Mouse (Mus musculus) fat pad, adult 2 months (tissue): Measurements from ENCODE around the gene Olfr1394.
"Not testable (repeated sequence)": the region's sequence is repeated elsewhere in the genome, so short reads cannot be mapped to it uniquely, and the experiment has no call there.

Experiments used
- DNase-seq: peaks from one replicate; pipeline ENCODE4 v3.0.0-alpha.2; 2011; ENCODE audit warnings: low read depth, low spot score; ENCODE audit errors: extremely low read depth

Olfr1394 gene

DNA sequence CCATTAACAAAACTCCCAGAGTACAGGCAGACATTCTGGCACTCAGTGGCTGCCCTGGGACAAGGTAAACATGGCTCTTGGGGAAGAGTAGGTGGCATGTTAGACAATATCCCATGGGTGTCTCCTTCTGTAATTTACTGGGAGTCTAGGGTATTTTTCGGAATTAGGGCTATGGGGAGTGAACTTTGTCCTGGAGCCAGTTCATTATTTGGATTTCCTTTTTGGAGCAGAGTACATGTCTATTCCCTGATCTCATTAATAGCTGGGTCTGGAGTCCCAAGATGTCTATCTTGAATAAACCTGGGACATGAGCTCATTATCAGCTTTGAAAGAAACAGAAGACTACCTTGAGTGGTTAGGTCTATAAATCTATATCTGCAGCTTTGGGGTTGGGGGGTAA is at the start of gene Olfr1394:
Gene Olfr1394 (plus strand): TSS at position 301 of the 400 bp plus-strand sequence.
- DNase-seq: no peak

DNA sequence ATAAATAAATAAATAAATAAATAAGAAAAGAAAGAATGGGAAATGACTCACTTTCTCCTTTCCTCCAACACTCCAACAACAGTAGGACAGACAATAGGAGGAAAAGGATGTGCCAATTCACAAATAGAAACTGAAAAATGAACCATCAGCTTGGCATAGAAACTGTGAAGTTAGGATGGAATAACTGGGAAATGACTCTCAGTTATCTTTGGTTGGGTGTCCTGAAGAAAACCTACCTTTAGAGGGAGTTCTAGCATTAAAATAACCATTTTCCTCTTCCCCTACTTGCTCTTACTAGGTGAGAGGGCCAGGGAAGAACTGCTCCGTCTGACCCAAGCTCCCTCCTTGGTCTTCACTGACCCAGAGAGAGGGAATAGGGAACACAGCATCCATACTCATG is 48.4 kb upstream of the Olfr1394 start:
- DNase-seq: no peak

DNA sequence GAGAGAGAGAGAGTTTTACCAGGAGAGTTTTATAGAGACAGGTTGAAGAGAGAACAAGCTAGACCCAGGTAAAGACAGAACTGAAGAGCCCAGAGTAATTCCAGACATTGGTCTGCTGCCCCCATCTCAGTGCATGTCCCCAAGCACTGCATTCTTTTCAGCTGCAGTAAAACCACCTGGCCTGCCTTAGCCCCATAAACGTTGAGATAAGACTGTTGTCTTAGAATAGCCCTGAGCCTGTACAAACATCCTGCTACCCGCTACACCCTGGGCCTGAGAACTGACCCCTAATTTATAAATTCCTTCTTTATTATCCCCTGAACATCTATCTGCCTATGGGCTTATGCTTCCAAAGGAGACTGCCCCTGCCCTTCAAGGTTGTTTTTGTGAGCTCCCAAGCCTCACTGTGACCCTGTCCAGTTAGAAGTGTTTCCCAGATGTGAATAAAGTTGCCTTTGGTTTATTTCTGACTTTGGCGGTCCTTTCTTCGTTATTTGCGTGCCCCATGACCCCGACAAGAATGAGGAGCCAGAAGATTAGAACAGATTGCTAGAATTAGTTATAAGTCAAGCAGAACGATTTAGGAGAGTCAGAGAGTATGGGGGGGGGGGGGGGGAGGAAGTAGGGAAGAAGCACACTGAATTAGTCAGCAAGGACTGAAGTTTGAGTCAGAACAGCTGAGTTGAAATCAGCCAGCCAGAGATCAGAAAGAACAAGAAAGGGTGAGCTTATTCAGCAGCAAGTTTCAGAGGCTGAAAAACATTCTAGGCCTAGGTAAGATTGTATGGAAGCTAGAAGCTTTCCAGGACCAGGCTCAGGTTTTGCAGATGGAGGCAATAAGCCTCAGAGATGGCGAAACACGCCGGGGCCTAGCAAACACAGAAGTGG is 46.3 kb upstream of the Olfr1394 start:
- no peak for DNase-seq

DNA sequence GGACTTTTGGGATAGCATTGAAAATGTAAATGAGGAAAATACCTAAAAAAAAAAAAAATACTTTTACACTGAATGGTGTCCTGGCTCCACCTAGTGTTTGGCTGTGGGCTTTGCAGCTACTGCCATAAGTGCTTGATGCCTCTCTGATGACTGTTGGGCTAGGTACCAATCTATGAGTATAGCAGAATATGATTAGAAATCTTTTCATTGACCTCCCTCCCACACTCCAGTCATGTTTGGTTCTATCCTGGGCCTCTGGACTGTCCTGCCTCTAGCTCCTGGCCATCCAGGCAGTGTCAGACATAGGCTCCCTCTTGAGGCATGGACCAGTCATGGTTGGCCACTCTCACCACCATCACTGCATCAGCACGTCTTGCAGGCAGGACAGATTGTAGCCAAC is 45.3 kb upstream of the Olfr1394 start:
- DNase-seq: no peak

DNA sequence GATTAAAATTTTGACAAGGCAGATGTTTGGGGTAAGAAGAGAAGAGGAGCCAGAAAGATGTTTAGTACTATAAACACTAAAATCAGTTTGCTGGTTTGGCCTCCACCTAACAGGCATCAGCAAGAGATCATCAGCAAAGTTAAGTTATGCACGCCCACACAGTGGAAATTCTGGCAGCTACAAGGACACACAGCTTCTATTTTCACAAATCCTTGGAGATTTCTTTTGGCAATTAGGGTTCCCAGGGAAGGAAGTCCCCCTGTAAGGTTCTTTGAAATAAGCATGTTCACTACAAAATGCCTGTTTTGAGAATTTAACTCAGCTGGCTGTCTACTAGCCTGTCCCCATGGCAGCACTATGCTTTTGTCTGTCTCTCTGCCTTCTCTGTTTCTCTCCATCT is 43.2 kb upstream of the Olfr1394 start:
- DNase-seq: no peak

DNA sequence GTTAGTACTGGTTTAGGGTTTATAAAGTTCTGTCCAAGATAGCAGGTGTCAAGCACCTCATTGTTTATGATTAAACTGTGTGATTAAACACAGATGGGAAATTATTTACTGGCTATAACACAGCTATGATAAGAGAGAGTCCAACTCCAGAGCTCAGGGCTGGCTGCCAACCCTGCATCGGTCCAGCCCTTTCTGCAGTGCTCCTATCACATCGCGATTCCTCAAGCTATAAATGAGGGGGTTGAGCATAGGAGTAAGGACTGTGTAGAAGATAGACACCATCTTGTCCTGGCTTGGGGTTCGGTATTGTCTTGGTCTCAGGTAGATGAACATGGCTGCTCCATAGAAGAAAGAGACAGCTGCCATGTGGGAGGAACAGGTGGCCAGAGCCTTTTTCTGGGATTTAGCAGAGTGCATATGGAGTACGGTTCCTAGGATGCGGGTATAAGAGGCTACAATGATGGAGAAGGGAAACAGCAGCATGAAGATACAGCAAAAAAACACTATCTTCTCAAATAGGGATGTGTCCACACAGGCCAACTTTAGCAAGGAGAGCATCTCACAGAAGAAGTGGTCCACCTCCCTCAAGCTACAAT is 41.5 kb upstream of the Olfr1394 start:
- no peak for DNase-seq

DNA sequence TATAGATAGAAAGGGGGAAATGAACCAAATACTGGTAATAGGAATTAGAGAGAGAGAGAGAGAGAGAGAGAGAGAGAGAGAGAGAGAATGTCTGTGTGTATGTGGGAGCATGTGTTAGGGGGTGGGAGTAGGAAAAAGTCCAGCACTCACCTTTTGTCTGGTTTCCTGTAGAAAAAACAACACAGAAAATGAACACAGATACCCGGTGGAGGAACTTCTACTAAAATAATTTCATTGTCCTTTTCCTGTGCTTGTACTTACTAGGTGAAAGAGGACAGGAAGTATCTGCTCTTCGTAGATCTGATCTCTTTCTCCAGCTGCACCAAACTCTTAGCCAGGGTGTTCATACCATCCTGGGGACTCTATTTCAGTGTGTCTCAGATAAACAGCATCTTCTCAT is 40.0 kb upstream of the Olfr1394 start:
- no peak for DNase-seq

DNA sequence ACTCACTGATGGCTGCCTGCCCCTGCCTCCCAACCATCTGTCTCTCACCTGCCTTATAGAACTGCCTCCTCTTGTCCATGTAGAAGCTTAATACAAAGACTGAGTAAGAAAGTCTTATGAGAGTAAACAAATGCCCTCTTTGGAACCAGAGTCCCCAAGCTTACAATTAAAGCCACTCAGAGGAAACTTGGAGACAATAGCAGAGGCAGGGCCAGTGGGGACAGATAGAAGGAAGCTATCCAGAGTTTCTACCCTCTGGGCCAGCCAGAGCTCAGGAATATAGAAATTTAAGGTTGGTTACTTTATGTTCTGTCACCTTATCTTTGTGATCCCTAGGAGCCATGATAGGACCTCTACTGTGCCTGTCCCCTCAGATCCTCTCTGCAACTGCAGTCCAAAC is 39.4 kb upstream of the Olfr1394 start, which contains the start of gene Olfr1396:
Gene Olfr1396 (minus strand): TSS at position 101 of the 400 bp plus-strand sequence.
- DNase-seq: no peak

DNA sequence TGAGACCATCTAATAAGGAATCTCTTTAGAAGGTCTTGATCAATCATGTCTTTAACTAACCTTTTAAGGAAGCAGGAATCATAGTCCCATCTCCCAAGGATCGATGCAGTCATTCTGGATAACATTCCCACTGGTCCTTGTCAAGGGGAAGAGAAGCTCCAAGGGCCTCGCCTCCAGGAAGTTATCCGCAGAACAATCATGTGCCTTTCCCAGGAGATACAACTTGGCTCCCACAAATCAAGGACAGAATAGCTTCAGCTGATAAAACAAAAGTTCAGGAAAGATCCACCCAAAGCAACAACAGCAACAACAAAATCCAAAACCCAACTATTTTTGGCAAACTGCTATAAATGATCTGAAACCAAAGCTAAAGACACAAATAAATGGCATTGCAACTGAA is 34.5 kb upstream of the Olfr1394 start:
- DNase-seq: no peak

DNA sequence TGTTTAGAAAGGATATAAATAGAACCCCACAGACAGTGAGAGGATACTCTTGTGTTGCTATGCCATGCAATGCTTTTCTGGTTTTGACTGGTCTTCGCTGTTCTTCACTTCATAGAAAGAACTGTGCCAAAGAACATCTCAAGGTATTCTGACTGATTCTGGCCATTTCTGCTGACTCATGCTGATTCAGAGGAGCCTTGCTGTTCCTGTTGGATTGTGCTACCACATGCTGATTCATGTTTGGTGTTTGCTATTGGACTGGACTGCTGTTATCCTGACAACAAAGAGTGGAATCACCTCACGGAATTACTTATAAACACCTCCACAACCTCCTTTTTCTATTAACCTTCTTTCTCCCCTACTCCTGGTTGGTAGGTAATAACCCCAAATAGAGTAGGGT is 30.0 kb upstream of the Olfr1394 start:
- no peak for DNase-seq

DNA sequence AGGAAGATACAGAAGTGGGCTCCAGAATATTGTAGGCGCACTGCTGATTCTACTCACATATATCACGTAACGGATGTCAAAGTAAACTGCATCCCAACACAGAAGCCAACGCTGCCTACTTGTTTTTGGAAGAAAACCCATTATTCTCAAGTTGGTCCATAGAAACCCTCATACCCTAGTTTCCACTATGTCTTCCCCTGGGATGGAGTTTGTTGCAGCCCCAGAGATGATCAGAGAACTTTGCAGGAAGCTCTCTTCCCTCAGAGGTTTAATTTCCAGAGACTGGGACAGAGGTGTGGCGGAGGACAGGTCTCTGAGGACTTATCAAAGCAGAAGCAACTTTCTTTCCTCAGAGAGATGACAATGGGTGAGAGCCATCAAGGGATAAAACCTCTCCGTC is 12.2 kb upstream of the Olfr1394 start, which contains the start of gene Olfr1395:
Gene Olfr1395 (plus strand): TSS at position 301 of the 400 bp plus-strand sequence.
- no peak for DNase-seq

DNA sequence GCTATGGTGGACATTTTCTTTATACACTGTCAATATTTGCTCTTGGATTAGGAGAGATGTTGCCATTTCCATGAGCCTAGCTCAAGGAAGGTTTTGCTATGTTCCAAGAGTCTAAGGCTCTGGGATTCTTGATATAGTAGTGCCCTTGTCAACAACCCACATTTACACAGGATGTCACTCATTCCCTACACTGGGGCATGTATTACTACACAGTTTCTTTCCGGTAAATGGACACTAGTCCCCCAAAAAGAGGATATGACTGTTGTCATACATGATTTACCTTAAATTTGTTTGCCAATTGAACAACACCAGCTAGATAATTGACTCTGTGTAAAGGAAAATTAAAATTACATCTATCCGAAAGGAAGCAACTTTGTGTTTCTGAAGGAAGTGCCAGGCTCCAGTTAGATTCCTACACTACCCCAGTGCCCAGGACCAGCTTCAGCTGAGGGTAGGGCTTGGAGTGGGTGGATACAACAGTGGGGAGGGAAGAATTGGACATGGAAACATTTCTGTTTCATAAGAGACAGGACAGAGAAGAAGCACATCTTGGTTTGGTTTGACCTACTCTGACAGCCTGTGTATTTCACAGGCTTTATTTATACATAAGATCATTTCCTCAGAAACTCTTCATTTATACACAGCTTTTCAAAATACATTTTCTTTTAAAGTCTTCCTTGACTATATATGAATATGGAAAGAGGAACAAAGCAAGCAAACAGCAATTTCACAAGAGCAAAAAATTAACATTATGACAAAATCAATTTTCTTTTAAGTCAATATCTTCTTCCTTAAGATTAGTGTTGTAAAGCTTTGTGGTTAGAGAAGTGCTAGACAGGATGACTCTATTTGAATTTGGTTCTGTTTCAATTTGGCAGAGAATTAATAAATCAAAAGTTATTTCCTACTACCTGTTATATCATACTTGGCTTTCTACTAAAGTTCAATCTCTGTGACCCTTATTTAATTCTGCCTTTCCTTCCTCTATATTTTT is 2.9 kb downstream of the Olfr1394 start:
- DNase-seq: no peak

DNA sequence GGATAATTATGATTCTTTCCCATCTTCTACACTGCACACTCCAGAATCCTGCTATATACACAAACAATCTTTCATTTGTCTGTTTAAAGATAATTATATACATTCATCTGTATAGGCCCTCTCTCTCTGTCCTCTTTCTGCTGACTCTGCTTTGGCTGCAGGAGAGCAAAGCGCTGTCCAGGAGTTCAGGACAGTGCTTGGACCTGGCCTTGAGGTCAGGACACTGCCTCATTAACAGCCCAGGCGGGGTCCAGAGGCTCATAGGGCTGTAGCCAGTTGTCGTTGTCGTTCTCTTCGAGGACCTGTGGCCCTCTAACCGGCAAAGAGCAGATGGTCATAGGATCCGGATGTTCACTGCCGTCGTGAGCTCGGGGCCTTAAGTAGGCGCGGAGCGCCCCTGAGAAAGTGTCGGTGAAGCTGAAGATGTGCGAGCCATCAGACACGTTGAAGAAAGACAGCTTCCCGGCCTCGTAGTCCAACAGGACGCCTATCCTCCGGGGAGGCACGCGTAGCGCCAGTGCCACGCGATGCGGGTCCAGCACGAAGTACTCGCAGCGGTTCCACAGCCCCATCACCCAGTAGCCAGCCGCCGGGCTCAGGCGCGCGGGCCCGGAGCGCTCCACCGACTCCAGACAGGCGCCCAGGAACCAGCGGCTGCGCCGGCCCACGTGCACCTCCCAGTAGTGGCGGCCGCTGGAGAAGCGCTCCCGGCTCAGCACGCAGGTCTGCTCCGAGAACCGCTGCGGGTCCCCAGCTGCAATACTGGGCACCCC is 14.8 kb downstream of the Olfr1394 start:
- no peak for DNase-seq

DNA sequence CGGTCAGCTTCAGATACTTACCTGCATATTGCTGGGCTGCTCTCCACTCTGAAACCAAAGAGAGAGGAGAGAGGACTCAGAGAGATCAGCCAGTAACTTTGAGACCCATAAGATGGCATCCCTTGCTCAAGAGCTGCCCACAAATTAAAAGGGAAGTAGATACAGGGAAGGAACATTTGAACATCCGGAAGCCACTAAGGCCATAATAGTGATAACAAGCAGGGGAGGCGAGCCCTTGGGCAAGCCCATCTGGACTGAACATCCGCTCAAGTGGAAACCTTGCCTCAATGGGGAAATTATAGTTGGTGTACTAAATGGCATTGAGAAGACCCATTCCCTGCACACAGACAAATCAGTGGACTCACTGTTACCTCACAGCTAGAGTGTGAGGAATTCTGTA is 16.4 kb downstream of the Olfr1394 start:
- DNase-seq: no peak

DNA sequence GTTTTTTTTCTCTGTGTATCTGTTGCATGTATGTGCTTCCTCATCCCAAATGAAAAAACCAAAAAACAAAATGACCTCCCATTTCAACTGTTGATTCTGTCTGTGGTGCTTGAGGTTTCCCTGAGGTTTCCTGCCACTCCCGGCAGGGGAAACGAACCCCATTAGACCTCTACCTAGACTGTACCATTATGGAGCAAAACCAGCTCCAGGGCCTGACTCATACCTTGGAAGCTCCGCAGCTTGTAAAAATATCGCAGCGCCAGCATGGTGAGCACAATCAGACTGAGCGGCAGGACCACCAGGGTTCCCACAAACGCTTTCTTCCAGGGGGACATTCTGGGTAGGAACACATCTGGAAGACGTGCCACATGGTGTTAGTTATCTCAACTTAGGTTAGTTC is 21.2 kb downstream of the Olfr1394 start:
- DNase-seq: no peak

DNA sequence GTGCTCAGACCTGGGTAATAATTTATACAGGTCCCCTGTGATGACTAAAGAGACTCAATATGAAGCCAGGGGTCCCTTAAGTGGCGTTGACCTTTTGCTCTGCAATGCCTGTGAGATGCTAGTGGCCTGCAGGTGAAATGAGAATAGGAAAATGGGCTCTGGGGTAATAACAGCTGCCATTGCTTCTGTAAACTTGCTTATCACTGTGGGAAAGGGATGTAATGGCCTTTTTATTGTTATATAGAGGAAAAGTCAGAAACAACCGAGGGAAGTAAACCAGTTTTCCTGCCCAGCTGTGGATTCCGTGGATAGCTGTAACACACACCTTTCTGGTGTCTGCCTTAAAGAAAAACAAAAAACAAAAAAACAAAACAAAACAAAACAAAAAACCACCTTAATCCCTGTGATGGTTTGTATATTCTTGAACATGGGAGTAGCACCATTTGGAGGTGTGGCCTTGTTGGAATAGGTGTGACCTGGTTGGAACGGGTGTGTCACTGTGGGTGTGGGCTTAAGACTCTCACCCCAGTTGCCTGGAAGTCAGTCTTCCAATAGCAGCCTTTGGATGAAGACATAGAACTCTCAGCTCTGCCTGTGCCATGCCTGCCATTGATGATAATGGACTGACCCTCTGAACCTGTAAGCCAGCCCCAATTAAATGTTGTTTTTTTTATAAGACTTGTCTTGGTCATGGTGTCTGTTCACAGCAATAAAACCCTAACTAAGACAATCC is 22.0 kb downstream of the Olfr1394 start:
- DNase-seq: not testable (repeated sequence)

DNA sequence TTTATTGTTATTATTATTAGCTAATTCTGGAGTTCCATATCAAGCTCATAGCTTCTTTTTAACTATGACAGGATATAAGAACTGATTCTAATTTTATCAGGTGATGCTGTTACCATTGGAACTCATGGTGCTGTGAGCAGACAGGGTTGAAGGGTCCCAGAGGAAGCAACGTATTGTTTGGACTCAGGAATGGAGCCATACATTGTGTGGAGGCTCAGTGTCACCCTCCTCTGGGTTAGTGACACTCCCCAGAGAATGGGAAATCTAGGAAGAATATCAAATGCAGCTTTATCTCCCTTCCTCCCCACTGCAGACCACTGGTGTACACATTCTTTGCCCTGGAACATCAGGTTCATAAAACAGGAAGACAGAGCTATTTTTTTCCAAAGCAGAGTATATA is 29.0 kb downstream of the Olfr1394 start:
- DNase-seq: no peak

DNA sequence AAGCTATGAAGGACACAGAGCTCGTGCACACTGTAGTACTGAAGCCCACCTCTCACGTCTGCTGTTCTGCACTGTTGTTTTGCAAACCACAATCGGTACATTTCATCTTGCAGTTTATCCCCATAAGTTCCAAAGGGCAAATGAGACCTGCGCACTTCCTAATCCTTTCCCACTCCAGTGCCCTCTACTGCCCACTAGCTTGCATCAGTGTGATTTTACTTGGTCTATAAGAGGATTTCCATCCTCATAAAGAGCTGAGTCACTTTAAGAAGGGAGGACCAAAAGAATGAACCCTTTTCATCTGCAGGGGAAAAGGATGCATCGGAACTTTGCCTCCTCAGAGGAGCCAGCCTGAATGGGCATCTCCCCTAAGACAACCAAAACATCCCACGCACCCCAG is 32.3 kb downstream of the Olfr1394 start:
- no peak for DNase-seq

DNA sequence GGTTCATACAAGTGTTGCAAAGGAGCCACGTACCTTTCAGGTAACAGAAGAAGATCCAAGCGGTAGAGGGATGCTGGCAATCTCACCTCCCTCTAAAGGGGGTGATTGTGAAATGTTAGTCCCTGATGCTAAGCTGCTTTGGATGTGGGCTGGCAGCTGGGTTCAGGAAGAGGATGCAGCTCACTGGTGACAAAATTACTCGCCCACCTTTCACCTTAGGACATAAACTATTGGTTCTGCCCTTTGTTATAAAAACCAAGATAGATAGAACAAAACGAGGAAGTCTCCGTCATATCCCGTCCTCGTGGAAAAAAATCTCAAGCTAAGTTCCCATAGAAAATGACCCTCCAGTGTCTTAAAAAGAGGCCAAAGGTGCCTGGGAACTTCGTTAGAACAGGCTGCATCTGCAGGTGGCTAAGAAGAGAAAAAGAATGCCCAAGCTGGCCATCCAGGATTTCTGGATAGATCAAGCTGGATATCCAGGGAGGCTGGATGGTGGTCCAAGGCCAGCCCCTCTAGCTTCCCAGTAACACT is 32.8 kb downstream of the Olfr1394 start, which contains the start of gene Btnl9:
Gene Btnl9 (minus strand): TSS at position 205 of the 534 bp plus-strand sequence.
- DNase-seq: no peak
